Mouse (Mus musculus) erythroblast, embryonic 14.5 days (primary cell): ENCODE data around the gene Tgtp1. TPM values are rescaled to one million over a fixed set of nuclear protein-coding genes. Genes with fewer than 3 reads are reported as not detected.
"Not testable (repeated sequence)": the region's sequence is repeated elsewhere in the genome, so short reads cannot be mapped to it uniquely, and the experiment has no call there.

ENCODE experiments used
- H3K27me3 ChIP-seq: 2 replicates; pipeline ENCODE4 v1.6.1; 2012; ENCODE audit warnings: inconsistent platforms; ENCODE audit not compliant: control insufficient read depth
- H3K36me3 ChIP-seq: 2 replicates; pipeline ENCODE4 v1.6.1; 2012; ENCODE audit warnings: mild to moderate bottlenecking, inconsistent platforms; ENCODE audit not compliant: control insufficient read depth
- H3K4me1 ChIP-seq: 2 replicates; pipeline ENCODE4 v1.6.1; 2012; ENCODE audit warnings: inconsistent platforms; ENCODE audit not compliant: control insufficient read depth
- H3K4me3 ChIP-seq: replicated peaks from 2 replicates; pipeline ENCODE3; 2012; ENCODE audit warnings: moderate library complexity, mild to moderate bottlenecking, inconsistent platforms
- H3K9me3 ChIP-seq: 2 replicates; pipeline ENCODE4 v1.6.1; 2012; ENCODE audit warnings: low read length, inconsistent platforms, mixed read lengths; ENCODE audit not compliant: control insufficient read depth
- polyA plus RNA-seq: library from polyadenylated mRNA; stranded (reverse); fragments of >175 nt; gene quantifications from 2 replicates; pipeline ENCODE4 v1.2.3, GENCODE M21; 2012

The Tgtp1 gene
- polyA plus RNA-seq, 1 experiment: not detected

DNA sequence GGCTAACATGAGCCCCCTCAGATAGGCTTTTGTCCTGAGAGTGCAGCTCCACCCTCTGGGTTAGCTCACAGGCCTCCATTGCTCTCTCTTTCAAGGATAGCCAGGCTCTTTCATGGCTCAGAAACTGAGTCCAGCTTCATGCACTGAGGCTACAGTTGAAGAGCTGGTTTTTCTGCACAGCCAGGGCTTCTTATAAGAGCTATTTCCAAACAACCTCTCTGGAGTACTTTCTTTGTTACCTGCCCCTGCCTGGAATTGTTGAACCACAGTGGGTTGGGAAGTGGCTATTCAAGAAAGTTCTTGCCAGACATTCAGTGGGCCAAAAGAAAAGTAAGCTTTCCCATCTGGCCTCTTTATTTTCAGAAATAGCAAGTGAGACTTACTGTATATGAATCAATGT lies 54.7 kb downstream of the Tgtp1 start:
- H3K36me3 ChIP-seq, H3K4me1 ChIP-seq, H3K27me3 ChIP-seq, H3K9me3 ChIP-seq, H3K4me3 ChIP-seq: not testable (repeated sequence)

Other genes with a start within 250 kb of the Tgtp1 start
- gene Rack1, start 193.8 kb downstream of the Tgtp1 start, polyA plus RNA-seq: 101 and 348 TPM in 2 replicates
- 2.6 and 3.9 TPM in 2 replicates for gene Trim41, start 176.8 kb downstream of the Tgtp1 start, polyA plus RNA-seq
- not detected in 2 replicates for gene Trim7, start 168.0 kb downstream of the Tgtp1 start, polyA plus RNA-seq
- 4.5 and 4.6 TPM in 2 replicates for gene Gm12184, start 167.5 kb downstream of the Tgtp1 start, polyA plus RNA-seq
- 0.11 TPM in 1 of 2 replicates, not detected in the other for gene Irgm1, start 122.5 kb downstream of the Tgtp1 start, polyA plus RNA-seq
- not detected in 2 replicates for gene Gm5431, start 92.0 kb downstream of the Tgtp1 start, polyA plus RNA-seq
- gene Psme2b, start 48.0 kb downstream of the Tgtp1 start, polyA plus RNA-seq: 0.08 and 0.19 TPM in 2 replicates
- gene Olfr56, start 15.3 kb downstream of the Tgtp1 start, polyA plus RNA-seq: 0.02 TPM in 1 of 2 replicates, not detected in the other
- not detected in 2 replicates for gene 9930111J21Rik1, start 14.8 kb downstream of the Tgtp1 start, polyA plus RNA-seq
- gene Gm12185, start 1.9 kb downstream of the Tgtp1 start, polyA plus RNA-seq: not detected in 2 replicates
- 0.02 TPM in 1 of 2 replicates, not detected in the other for gene 9930111J21Rik2, start 57.1 kb upstream of the Tgtp1 start, polyA plus RNA-seq
- not detected in 2 replicates for gene Tgtp2, start 70.0 kb upstream of the Tgtp1 start, polyA plus RNA-seq
- gene Ifi47, start 82.4 kb upstream of the Tgtp1 start, polyA plus RNA-seq: not detected in 2 replicates
- gene Olfr1396, start 120.7 kb upstream of the Tgtp1 start, polyA plus RNA-seq: not detected in 2 replicates
- not detected in 2 replicates for gene Olfr1395, start 148.1 kb upstream of the Tgtp1 start, polyA plus RNA-seq
- gene Olfr1394, start 160.2 kb upstream of the Tgtp1 start, polyA plus RNA-seq: not detected in 2 replicates
- not detected in 2 replicates for gene Btnl9, start 193.0 kb upstream of the Tgtp1 start, polyA plus RNA-seq
- 0.02 and 0.16 TPM in 2 replicates for gene Zfp62, start 209.1 kb upstream of the Tgtp1 start, polyA plus RNA-seq